Mouse (Mus musculus) stomach, postnatal 0 days (tissue): ENCODE data around the gene Lyl1.

ENCODE experiments used
- CTCF ChIP-seq: IDR thresholded peaks from 2 replicates; pipeline ENCODE4 v1.5.1; 2016; ENCODE audit warnings: antibody characterized with exemption, low read depth, mild to moderate bottlenecking, moderate library complexity
- EP300 ChIP-seq: optimal IDR thresholded peaks from 2 replicates; pipeline ENCODE3; 2016; ENCODE audit warnings: antibody characterized with exemption

GRCm38 (mm10) chr8:84731371-84732177, 30.3 kb downstream of the Lyl1 start:
- no peak for TF ChIP-seq EP300
- no peak for TF ChIP-seq CTCF
